11 mouse cellular contexts compared by ENCODE assay signal in genomic region chr5:96854350-96854749, GRCm38 (mm10).
DNase-seq lines count a peak whose midpoint lies in the region; ATAC-seq and TF ChIP-seq lines count a peak whose summit lies in the region.
"Had no signal": no experiment of that assay in that cellular context is flagged by ENCODE, and none has a peak within 500 bp of the region (broad histone marks: within the 10 kb centered on the region; RNA-seq: fewer than 3 reads in every experiment).

No protein-coding gene starts in this region.

- no peak overlapping the region for H3K4me2 ChIP-seq in lung, postnatal 0 days (replicated peaks; ENCODE audit: low read depth, low read length)

- no peak for TF ChIP-seq EP300 in lung, postnatal 0 days (IDR thresholded peaks at IDR 0.05)

- no peaks in the 10 kb centered on the region for H3K36me3 ChIP-seq in lung, postnatal 0 days (ENCODE audit: insufficient read depth, low read length)
- no peaks in the 10 kb centered on the region for H3K36me3 ChIP-seq in splenic B cell, adult 2 months (ENCODE audit: control insufficient read depth, insufficient read depth, low read length, poor library complexity, severe bottlenecking)

- H3K4me1 ChIP-seq in lung, postnatal 0 days (ENCODE audit: insufficient read depth, low read depth, low read length): no peaks in the 10 kb centered on the region

- no peak overlapping the region for H3K27ac ChIP-seq in lung, postnatal 0 days (ENCODE audit: low read length)

- TF ChIP-seq CTCF in lung, postnatal 0 days (IDR thresholded peaks at IDR 0.05): peak; percentile 72

- no peak overlapping the region for H3K4me3 ChIP-seq in lung, postnatal 0 days (ENCODE audit: low read depth, low read length)
- H3K4me3 ChIP-seq: erythroblast, embryonic 14.5 days had no signal

- H3K9me3 ChIP-seq in lung, postnatal 0 days (ENCODE audit: low read length): no peaks in the 10 kb centered on the region

- intact Hi-C loops in heart, postnatal 10 days (cut with DNase I): loop anchor here (1.0 kb wide), 1 partner anchor 201 kb away; no protein-coding TSS in a partner anchor

- ATAC-seq in lung, postnatal 0 days: no peak

- H3K9ac ChIP-seq in lung, postnatal 0 days (replicated peaks; ENCODE audit: low read depth): no peak overlapping the region

- WGBS in lung, postnatal 0 days: 55% methylated on average over 3 of the region's 3 CpGs

- no peaks in the 10 kb centered on the region for H3K27me3 ChIP-seq in lung, postnatal 0 days (replicated peaks; ENCODE audit: insufficient read depth, low read length)
- no peaks in the 10 kb centered on the region for H3K27me3 ChIP-seq in splenic B cell, adult 2 months (ENCODE audit: control insufficient read depth, insufficient read depth, low read length, poor library complexity, severe bottlenecking)

- peak; percentile 19 to 34 for DNase-seq in heart, postnatal 10 days
- DNase-seq in heart, adult 9 months (ENCODE audit: low spot score in 2 of 2): no peak
- DNase-seq in lung, postnatal 0 days (ENCODE audit: low spot score): peak; percentile 66
- DNase-seq in lung, adult 18-20 months: no peak
- DNase-seq in T-cell, adult 2 months (ENCODE audit: low spot score): peak; percentile 10
- DNase-seq in splenic B cell, adult 2 months (ENCODE audit: low read depth, low spot score): peak; percentile 60
- DNase-seq in urinary bladder, postnatal 10 days (ENCODE audit: low spot score): no peak
- DNase-seq: gastrocnemius, postnatal 36 days; right cerebral cortex, postnatal 4 days; thymus, postnatal 25 days had no signal

Comparison
In these comparisons a context has a peak if more than half of its experiments do, and no peak if none do; other contexts are left out.
1. DNase-seq: peak in heart, postnatal 10 days (2 of 2), lung, postnatal 0 days (single experiment), T-cell, adult 2 months (single experiment) and splenic B cell, adult 2 months (single experiment); none in heart, adult 9 months (0 of 2), lung, adult 18-20 months (0 of 2) and urinary bladder, postnatal 10 days (single experiment).